Mouse (Mus musculus) neural tube, embryonic 14.5 days (tissue): Measurements from ENCODE around the gene Atp6v0e. TPM values are rescaled to one million over a fixed set of nuclear protein-coding genes. Genes with fewer than 3 reads are reported as not detected.
A peak's percentile ranks its signal among the peaks of the same experiment; 100 is the strongest.

Source experiments
- ATAC-seq: fragments of 200-750 bp; cut with Nextera tagmentation; 2 replicates; pipeline ENCODE4 v1.8.0; 2017; ENCODE audit warnings: low read depth, mild to moderate bottlenecking, moderate TSS enrichment, moderate library complexity
- H3K27ac ChIP-seq: fragments of 300-500 bp; sonication (generic); 2 replicates; pipeline ENCODE4 v1.5.1; 2014; ENCODE audit warnings: low read depth, mild to moderate bottlenecking, control low read depth, low read length, moderate library complexity, mixed read lengths
- H3K27me3 ChIP-seq: fragments of 300-500 bp; sonication (generic); 2 replicates; pipeline ENCODE4 v1.6.1; 2014; ENCODE audit warnings: low read length; ENCODE audit not compliant: control insufficient read depth, insufficient read depth
- H3K36me3 ChIP-seq: fragments of 300-500 bp; sonication (generic); 2 replicates; pipeline ENCODE4 v1.6.1; 2014; ENCODE audit warnings: low read length, mixed read lengths; ENCODE audit not compliant: control insufficient read depth, insufficient read depth
- H3K4me1 ChIP-seq: fragments of 300-500 bp; sonication (generic); 2 replicates; pipeline ENCODE4 v1.6.1; 2014; ENCODE audit warnings: low read length; ENCODE audit not compliant: control insufficient read depth, insufficient read depth
- H3K4me2 ChIP-seq: fragments of 300-500 bp; sonication (generic); 2 replicates; pipeline ENCODE4 v1.6.1; 2014; ENCODE audit warnings: mild to moderate bottlenecking, low read depth, low read length, control low read depth
- H3K4me3 ChIP-seq: fragments of 300-500 bp; sonication (generic); 2 replicates; pipeline ENCODE4 v1.5.1; 2014; ENCODE audit warnings: low read depth, low read length, control low read depth, mixed read lengths
- H3K9ac ChIP-seq: fragments of 300-500 bp; sonication (generic); replicated peaks from 2 replicates; pipeline ENCODE4 v1.6.1; 2014; ENCODE audit warnings: low read depth, mild to moderate bottlenecking, control low read depth, low read length, mixed read lengths
- H3K9me3 ChIP-seq: fragments of 300-500 bp; sonication (generic); 2 replicates; pipeline ENCODE4 v1.6.1; 2016; ENCODE audit warnings: low read length; ENCODE audit not compliant: control insufficient read depth
- WGBS: fragments of 180-500 bp; shearing (Covaris S2); extraction: QIAGEN DNeasy Blood & Tissue Kit; methylation state at CpG from one replicate; pipeline ENCODE4 v1.1.7; 2014; 5-methylcytosine and 5-hydroxymethylcytosine counted together
- polyA plus RNA-seq: library from polyadenylated mRNA; unstranded; fragments of >200 nt; fragmentation: Nextera tagmentation; extraction: Ambion mirVana; gene quantifications from 2 replicates; pipeline ENCODE4 v1.2.1, GENCODE M21; 2014

Gene Atp6v0e
- polyA plus RNA-seq, 1 experiment from 2014 or later, result 76.5 TPM

- WGBS, result 94% methylated on average over 4 of the region's 4 CpGs
These were observed 2.6 kb downstream of the Atp6v0e start for GRCm38 (mm10) chr17:26665600-26665999.

DNA sequence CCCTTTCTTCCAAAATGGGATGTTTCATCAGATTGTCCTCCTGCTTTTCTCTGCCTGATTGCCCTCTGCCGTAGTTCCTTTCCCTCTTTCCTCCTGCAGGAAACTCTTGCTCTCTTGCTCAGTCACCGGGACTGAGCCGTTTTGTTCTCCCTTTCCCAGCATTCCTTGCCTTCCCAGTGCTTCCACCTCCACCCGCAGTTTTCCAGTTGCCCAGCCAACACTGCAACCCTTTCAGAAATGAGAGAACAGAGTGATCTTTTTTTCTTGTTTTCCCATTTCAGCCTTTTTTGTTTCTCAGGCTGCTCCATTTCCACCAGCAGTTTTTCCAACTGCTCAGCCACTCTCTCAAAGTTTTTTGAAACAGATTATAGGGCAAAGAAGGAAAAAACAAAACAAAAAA is 8.2 kb downstream of the Atp6v0e start:
- H3K4me3 ChIP-seq, result no peak overlapping the region
- no peak overlapping the region for H3K27ac ChIP-seq
- ATAC-seq, result no peak
- WGBS, result 62% methylated on average over 4 of the region's 4 CpGs
- no peaks in the 10 kb centered on the region for H3K9me3 ChIP-seq
- no peak overlapping the region for H3K4me2 ChIP-seq
- H3K36me3 ChIP-seq, result no peaks in the 10 kb centered on the region
- no peak overlapping the region for H3K9ac ChIP-seq
- 0 out of 2 replicates have a peak, but pooled peaks cover 2% of the 10 kb centered on the region for H3K4me1 ChIP-seq
- no peaks in the 10 kb centered on the region for H3K27me3 ChIP-seq

More at GRCm38 (mm10) chr17:26665600-26665999, 2.6 kb downstream of the Atp6v0e start:
- no peak for ATAC-seq
- Histone ChIP-seq H3K4me2 (no peak overlapping the region), H3K27me3 (no peaks in the 10 kb centered on the region), H3K4me3 (no peak overlapping the region), H3K9ac (no peak overlapping the region), H3K4me1 (peaks cover 9% of the 10 kb centered on the region), H3K9me3 (no peaks in the 10 kb centered on the region), H3K27ac (no peak overlapping the region), H3K36me3 (no peaks in the 10 kb centered on the region)

DNA sequence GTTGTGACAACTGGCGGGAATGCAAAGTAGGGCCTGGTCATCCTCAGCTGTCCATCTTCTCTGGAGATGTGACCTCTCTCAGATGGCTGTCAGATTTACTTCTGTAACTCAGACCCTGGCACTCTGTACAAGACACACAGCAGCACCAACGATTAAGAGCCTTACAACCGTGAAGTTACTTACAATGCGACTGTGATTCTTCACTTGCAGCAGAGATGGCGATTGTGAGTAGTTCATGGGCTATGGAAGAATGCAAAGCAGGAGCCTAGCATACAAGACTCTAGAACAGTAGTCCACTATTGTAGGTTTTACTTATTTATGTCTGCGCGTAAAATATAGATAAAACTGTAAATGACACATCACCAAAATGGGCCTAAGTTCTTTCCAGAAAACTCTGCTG is 12.8 kb downstream of the Atp6v0e start:
- Histone ChIP-seq H3K4me1 (peaks cover 24% of the 10 kb centered on the region), H3K4me2 (peak overlapping the region; percentile 84), H3K4me3 (peak overlapping the region; percentile 60), H3K9ac (no peak overlapping the region), H3K27me3 (no peaks in the 10 kb centered on the region), H3K27ac (peak overlapping the region; percentile 52; the same call in 1 of the 2 replicates), H3K36me3 (no peaks in the 10 kb centered on the region), H3K9me3 (no peaks in the 10 kb centered on the region)
- ATAC-seq, result peak; percentile 67
- WGBS, result 24% methylated on average over 7 of the region's 7 CpGs

DNA sequence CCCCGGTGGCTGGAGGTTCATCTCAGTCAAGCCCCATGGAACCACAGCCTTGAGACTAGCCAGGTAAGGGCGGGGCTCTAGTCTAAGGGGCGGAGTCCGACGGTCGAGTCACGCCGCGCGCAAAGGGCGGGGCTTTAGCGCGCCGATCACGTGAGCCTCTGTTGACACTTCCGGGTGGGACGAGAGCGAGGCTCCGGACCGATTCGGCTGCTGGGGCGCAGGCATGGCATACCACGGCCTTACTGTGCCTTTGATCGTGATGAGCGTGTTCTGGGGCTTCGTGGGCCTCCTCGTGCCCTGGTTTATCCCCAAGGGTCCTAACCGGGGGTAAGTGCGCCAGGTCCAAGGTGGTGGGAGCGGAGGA is 13.2 kb downstream of the Atp6v0e start:
- Histone ChIP-seq H3K27me3 (no peaks in the 10 kb centered on the region), H3K9me3 (no peaks in the 10 kb centered on the region), H3K36me3 (no peaks in the 10 kb centered on the region), H3K9ac (peak overlapping the region; percentile 58), H3K4me3 (peak overlapping the region; percentile 60), H3K27ac (peak overlapping the region; percentile 83), H3K4me1 (peaks cover 24% of the 10 kb centered on the region), H3K4me2 (peak overlapping the region; percentile 84)
- WGBS, result under 1% methylated on average over 30 of the region's 30 CpGs
- ATAC-seq, result peak; percentile 95

DNA sequence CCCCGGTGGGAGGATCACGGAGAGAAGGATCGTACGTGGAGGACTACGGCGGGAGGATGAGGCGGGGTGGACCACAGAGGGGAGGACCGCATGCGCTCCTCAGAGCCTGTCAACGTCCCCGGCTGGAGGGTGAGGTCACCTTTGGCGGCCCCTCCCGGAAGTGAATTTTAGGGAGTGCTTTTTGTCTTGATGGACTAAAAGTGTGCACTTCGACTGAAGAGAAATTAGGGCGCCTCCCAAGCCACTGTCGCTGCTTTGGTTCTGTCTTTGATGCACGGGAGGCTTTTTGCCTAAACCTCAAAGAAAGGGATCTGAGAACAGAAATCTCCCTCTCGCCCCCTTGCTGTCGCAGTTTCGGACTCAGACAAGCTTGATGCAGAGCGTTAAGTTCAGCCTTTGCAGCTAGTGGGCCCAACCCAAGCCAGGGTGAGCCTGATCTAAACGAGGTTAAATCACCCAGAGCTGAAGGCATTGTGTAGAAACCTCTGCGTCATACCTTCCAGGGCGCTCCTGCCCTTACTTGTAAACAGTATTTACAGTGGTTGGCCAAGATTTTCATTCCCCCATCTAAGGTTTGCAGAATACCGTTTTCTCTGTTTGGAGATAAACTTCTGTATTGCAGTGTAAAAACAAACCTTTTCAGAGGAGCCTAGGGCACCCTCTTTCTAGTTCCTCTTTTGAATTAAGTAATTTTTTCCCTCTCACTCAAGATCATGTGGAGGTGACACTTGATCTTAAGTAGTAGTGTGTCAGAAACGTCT is 13.8 kb downstream of the Atp6v0e start:
- no peaks in the 10 kb centered on the region for H3K36me3 ChIP-seq
- WGBS, result 3% methylated on average over 26 of the region's 26 CpGs
- H3K27ac ChIP-seq, result peak overlapping the region; percentile 83
- peak overlapping the region; percentile 58 for H3K9ac ChIP-seq
- no peaks in the 10 kb centered on the region for H3K9me3 ChIP-seq
- peak; percentile 87 for ATAC-seq
- peaks cover 24% of the 10 kb centered on the region for H3K4me1 ChIP-seq
- H3K4me2 ChIP-seq, result peak overlapping the region; percentile 84
- peak overlapping the region; percentile 60 for H3K4me3 ChIP-seq
- H3K27me3 ChIP-seq, result no peaks in the 10 kb centered on the region

- ATAC-seq, result no peak
- H3K9ac ChIP-seq, result no peak overlapping the region
- no peaks in the 10 kb centered on the region for H3K27me3 ChIP-seq
- H3K4me1 ChIP-seq, result peaks cover 24% of the 10 kb centered on the region
- peak overlapping the region; percentile 84; the same call in 1 of the 2 replicates for H3K4me2 ChIP-seq
- H3K9me3 ChIP-seq, result no peaks in the 10 kb centered on the region
- H3K27ac ChIP-seq, result no peak overlapping the region
- 87% methylated on average over 7 of the region's 7 CpGs for WGBS
- H3K4me3 ChIP-seq, result no peak overlapping the region
- H3K36me3 ChIP-seq, result no peaks in the 10 kb centered on the region
These were observed 14.9 kb downstream of the Atp6v0e start for GRCm38 (mm10) chr17:26677711-26678637.

DNA sequence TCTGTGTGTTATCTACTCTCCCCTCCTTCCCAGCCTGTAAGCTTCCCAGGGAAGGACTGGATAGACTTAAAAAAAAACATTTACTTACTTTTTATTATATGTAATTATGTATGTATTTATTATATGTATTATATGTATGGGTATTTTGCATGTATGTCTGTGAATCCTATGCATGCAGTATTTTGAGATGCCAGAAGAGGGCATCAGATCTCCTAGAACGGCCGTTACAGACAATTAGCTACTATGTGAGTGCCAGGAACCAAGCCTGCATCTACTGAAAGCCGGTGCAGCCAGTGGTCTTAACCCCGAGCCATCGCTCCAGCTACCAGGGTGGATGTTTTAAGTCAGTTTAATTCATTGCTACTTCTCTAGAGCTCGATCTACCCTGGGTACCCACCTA is 18.2 kb downstream of the Atp6v0e start:
- H3K27me3 ChIP-seq, result no peaks in the 10 kb centered on the region
- WGBS, result 89% methylated on average over 6 of the region's 6 CpGs
- H3K4me2 ChIP-seq, result no peak overlapping the region
- no peak overlapping the region for H3K4me3 ChIP-seq
- no peak overlapping the region for H3K27ac ChIP-seq
- H3K9ac ChIP-seq, result no peak overlapping the region
- no peak for ATAC-seq
- H3K9me3 ChIP-seq, result no peaks in the 10 kb centered on the region
- H3K36me3 ChIP-seq, result peaks cover 9% of the 10 kb centered on the region
- H3K4me1 ChIP-seq, result peaks cover 21% of the 10 kb centered on the region

GRCm38 (mm10) chr17:26686334-26687000 is 23.4 kb downstream of the Atp6v0e start:
- no peaks in the 10 kb centered on the region for H3K27me3 ChIP-seq
- H3K9ac ChIP-seq, result no peak overlapping the region
- no peak overlapping the region for H3K4me2 ChIP-seq
- H3K9me3 ChIP-seq, result no peaks in the 10 kb centered on the region
- peaks cover 9% of the 10 kb centered on the region for H3K36me3 ChIP-seq
- 0 out of 2 replicates have a peak, but pooled peaks cover 8% of the 10 kb centered on the region for H3K4me1 ChIP-seq
- no peak for ATAC-seq
- 93% methylated on average over 17 of the region's 17 CpGs for WGBS
- no peak overlapping the region for H3K4me3 ChIP-seq
- no peak overlapping the region for H3K27ac ChIP-seq
